ENCODE assay signal across 37 mouse cellular contexts in the genomic region with DNA sequence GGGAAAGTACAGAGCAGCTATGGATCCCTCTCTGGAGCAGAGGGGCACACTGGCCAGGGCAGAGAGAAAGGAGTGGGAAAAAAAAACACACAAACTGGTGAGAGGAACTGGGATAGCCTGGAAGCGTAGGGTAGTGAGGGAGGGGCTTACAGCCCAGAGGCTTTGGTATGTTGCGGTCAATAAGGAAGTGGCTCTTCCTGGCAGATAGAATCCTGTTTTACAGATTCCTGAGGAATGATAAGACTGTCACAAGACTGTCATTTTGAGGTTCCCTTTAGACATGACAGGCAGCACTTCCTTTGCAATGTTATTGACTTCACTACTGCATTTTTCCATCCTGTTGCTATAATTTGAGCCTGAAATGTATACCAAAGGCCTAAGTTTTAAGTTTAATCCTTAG. TPM values are rescaled to one million over a fixed set of nuclear protein-coding genes. Genes with fewer than 3 reads are reported as not detected.
"Had no signal": no experiment of that assay in that cellular context is flagged by ENCODE, and none has a peak within 500 bp of the region (broad histone marks: within the 10 kb centered on the region; RNA-seq: fewer than 3 reads in every experiment).

No protein-coding gene starts in this region.

- H3K27me3 ChIP-seq: embryonic facial prominence, embryonic 12.5 days; embryonic facial prominence, embryonic 15.5 days; forebrain, embryonic 13.5 days; forebrain, embryonic 15.5 days had no signal

- H3K36me3 ChIP-seq: embryonic facial prominence, embryonic 10.5 days; embryonic facial prominence, embryonic 12.5 days; embryonic facial prominence, embryonic 13.5 days; embryonic facial prominence, embryonic 15.5 days; forebrain, embryonic 10.5 days; forebrain, embryonic 12.5 days; forebrain, embryonic 15.5 days; heart, embryonic 10.5 days had no signal

- H3K27ac ChIP-seq: embryonic facial prominence, embryonic 10.5 days; embryonic facial prominence, embryonic 12.5 days; embryonic facial prominence, embryonic 13.5 days; embryonic facial prominence, embryonic 15.5 days; forebrain, embryonic 10.5 days; forebrain, embryonic 12.5 days; forebrain, embryonic 13.5 days; forebrain, embryonic 15.5 days; gastrocnemius, adult 2 months; heart, adult 2 months; heart, embryonic 10.5 days had no signal

- H3K9ac ChIP-seq: embryonic facial prominence, embryonic 12.5 days; embryonic facial prominence, embryonic 13.5 days; embryonic facial prominence, embryonic 15.5 days; forebrain, embryonic 12.5 days; forebrain, embryonic 13.5 days; forebrain, embryonic 15.5 days; forebrain, postnatal 0 days had no signal

- H3K9me3 ChIP-seq: embryonic facial prominence, embryonic 10.5 days; embryonic facial prominence, embryonic 12.5 days; embryonic facial prominence, embryonic 13.5 days; embryonic facial prominence, embryonic 15.5 days; forebrain, embryonic 10.5 days; forebrain, embryonic 12.5 days; forebrain, embryonic 13.5 days; forebrain, embryonic 15.5 days; heart, embryonic 10.5 days had no signal

- DNase-seq: cerebellum, postnatal 10 days; cerebellum, postnatal 14 days; cerebellum, postnatal 25 days; cerebellum, postnatal 36 days; embryo, embryonic 11 days; forebrain, postnatal 0 days; gastrocnemius, adult 2 months; gastrocnemius, postnatal 10 days; gastrocnemius, postnatal 14 days; gastrocnemius, postnatal 25 days; gastrocnemius, postnatal 36 days; heart, adult 11 months; heart, adult 18-20 months; heart, adult 2 months had no signal

- H3K4me3 ChIP-seq: embryonic facial prominence, embryonic 10.5 days; embryonic facial prominence, embryonic 12.5 days; embryonic facial prominence, embryonic 13.5 days; embryonic facial prominence, embryonic 15.5 days; erythroblast, embryonic 14.5 days; forebrain, embryonic 10.5 days; forebrain, embryonic 12.5 days; forebrain, embryonic 13.5 days; forebrain, embryonic 15.5 days; gastrocnemius, adult 2 months; heart, adult 2 months; heart, embryonic 10.5 days had no signal

- H3K4me1 ChIP-seq: embryonic facial prominence, embryonic 10.5 days; embryonic facial prominence, embryonic 12.5 days; embryonic facial prominence, embryonic 13.5 days; embryonic facial prominence, embryonic 15.5 days; forebrain, embryonic 10.5 days; forebrain, embryonic 12.5 days; forebrain, embryonic 13.5 days; forebrain, embryonic 15.5 days; heart, embryonic 10.5 days had no signal

RNA-seq across cellular contexts. Expression of gene Trap1a, which starts 7.7 kb away (rescaled TPM):
- total RNA-seq: common myeloid progenitor, adult 5-6 weeks; forebrain, postnatal 0 days; gastrocnemius, adult 18-20 months; gastrocnemius, adult 2 months; gastrocnemius, adult 8-10 months; gastrocnemius, postnatal 10 days; gastrocnemius, postnatal 14 days; gastrocnemius, postnatal 25 days; gastrocnemius, postnatal 36 days; gastrocnemius, postnatal 4 days; granulocyte monocyte progenitor cell, adult 5-6 weeks; heart, adult 18-20 months; heart, adult 2 months; heart, adult 8-10 months had no signal
- polyA plus RNA-seq: cortical plate, adult 2 months; embryonic facial prominence, embryonic 10.5 days; embryonic facial prominence, embryonic 11.5 days; embryonic facial prominence, embryonic 12.5 days; embryonic facial prominence, embryonic 13.5 days; embryonic facial prominence, embryonic 14.5 days; embryonic facial prominence, embryonic 15.5 days; erythroblast, embryonic 14.5 days; forebrain, embryonic 10.5 days; forebrain, embryonic 11.5 days; forebrain, embryonic 12.5 days; forebrain, embryonic 13.5 days; forebrain, embryonic 14.5 days; forebrain, embryonic 15.5 days; forebrain, embryonic 16.5 days; forebrain, postnatal 0 days; gonadal fat pad, adult 2 months; heart, adult 2 months had no signal
